Mouse (Mus musculus) CH12F3 (cell line): ENCODE measurements around the gene Dbr1.

Experiments
- in situ Hi-C: fragments of 300-500 bp; cut with MboI; formaldehyde crosslinking; loops from 2 replicates; pipeline ENCODE4 v1.14.3; 2020; ENCODE audit warnings: low sequenced_read_pairs

The Dbr1 gene

DNA sequence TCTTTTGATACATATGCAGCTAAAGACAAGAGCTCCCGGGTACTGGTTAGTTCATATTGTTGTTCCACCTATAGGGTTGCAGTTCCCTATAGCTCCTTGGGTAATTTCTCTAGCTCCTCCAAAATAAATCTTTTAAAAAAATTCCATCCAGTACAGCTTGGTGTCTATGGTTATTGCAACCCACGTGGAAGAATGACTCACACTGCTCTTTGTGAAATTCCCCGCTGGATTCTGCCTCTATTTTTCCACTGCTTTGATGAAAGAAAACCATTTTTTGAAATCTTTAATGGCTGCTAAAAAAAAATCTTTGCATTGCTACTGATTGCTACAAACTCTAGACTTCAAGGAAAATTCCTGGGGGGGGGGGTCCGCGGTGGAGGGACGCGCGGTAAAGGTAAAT, 44.1 kb downstream of the Dbr1 start:
- in situ Hi-C loops: no loop called here

DNA sequence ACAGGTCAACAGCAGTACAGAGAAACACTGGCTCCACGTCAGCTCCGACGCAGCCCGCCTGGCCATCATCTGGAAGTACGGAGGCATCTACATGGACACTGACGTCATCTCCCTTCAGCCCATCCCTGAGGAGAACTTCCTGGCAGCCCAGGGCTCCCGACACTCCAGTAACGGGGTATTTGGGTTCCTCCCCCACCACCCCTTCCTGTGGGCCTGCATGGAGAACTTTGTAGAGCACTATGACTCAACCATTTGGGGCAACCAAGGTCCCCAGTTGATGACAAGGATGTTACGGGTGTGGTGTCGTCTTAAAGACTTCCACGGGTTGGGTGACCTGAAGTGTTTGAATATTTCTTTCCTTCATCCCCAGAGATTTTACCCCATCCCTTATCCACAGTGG, 44.6 kb downstream of the Dbr1 start:
- in situ Hi-C loops: no loop called here

DNA sequence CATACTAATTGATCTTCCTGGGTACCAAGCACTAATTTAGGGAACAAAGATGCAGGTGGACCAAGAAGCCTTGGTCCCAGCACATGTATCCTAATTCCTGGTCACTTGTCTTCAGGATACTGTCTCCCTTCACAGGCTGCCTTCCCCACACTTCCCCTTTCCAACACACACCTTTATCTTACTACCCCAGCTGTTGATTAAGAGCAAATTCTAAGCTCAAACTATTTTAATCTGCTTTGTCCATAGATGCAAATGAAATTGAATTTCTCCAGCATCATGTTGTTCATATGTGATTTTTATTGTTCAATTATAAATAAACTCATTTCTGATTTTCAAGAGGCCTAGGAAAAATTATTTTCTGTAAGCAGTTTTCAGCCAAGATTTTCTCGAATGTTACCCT, 46.4 kb downstream of the Dbr1 start:
- in situ Hi-C loops: no loop called here

DNA sequence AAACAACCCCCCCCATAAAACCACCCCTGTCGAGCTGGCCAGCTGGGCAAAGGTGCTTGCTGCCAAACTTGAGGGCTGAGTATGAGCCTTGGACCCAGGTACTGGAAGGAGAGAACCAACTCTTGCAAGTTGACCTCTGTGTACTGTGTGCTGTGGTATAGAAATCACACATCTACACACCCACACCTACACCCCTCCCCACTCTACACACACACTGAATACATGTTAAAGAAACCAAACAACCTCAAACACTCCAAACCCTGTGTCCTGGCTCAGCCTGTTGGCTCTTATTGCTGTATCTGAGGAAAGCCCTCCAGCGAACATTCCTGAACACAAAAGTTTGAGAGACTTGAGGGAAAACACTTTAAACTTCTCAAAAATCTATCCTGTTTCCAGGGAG, 47.4 kb downstream of the Dbr1 start:
- in situ Hi-C loops: no loop called here

DNA sequence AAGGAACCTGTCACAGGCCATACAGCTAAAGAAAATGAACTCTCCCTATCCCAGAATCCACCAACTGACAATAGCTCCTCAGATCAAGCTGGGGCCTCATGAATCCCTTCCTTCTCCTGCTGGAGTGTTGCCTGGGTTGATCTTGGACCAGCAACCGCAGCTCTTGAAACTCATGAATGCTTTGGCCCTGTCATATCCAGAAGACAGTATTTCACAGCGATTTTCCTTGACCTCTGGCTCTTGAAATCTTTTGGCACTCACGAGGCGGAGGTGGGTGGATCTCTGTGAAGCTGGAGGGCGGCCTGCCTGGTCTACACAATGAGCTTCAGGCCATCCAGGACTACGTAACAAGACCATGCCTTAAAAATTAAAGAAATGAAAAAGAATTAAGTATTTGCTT, 48.5 kb downstream of the Dbr1 start:
- in situ Hi-C loops: no loop called here

DNA sequence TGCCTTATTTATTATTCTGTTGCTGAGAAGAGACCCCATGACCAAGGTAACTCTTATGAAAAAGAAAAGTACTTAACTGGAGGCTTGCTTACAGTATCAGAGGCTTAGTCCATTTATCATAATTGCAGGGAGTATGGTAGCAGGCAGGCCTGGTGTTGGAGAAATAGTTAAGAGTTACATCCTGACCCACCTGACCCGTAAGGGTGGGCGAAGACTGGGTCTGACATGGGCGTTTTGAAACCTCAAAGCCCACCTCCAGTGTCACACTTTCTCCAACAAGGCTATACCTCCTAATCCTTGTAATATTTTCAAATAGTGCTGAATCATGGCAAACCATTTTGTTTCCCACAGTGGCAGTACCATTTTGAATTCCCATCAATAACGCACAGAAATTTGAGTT, 53.0 kb downstream of the Dbr1 start:
- in situ Hi-C loops: no loop called here

DNA sequence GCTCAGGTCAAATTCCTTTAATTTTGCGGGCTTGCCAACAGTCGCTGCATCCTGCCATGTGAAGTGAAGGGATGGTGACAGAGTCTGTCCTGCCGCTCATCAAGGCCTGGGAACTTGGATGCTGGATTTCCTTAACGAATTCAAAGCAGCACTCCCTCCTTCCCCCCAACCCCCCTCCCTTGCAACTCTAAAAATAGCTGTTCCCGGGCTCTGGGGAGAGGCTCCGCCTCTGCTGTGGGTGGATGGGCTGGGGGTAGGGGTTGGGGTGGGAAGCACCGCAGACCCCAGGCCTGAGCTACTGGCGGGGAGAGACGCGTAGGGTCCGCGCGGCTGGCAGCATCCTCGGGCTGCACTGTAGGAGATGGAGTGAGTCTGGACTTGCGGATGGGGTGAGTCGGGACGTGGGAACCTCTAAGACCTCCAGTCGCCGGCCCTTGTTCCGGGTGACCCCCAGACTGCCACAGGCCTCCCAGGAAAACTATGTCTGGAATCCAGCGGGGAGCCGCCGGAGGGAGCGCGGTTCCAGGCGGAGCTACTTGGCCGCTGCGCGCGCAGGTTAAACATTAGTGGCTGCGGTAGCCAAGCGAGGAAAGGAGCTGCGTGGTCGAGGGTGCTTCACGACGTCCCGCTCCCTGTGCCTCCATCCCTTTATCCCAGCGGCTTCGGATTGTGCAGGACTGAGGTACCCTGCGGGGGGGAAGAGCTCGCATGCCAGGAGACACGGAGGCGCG, 53.8 kb downstream of the Dbr1 start, which contains the start of gene Dzip1l:
Dzip1l (plus strand) TSS at position 216 of the 731 bp plus-strand sequence.
- in situ Hi-C loops: no loop called here

DNA sequence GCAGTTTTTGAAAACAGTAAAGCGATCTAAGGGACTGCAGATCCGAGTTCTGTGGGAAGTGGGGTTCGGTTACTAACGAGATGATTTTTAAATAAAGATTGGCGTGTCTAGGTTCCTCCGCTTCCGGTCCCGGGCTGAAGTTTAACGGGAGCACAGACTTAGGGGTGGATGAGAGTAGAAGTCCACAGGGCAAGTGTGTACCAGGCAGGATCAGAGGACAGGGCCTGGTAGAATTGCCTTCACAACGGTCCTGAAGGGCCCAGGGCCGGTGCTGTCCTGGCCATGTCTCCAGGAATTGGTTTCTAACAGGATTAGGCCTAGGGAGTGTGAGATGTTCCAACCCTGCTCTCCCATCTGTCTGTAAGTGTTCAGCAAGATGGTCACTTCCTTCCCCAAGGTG, 54.5 kb downstream of the Dbr1 start:
- in situ Hi-C loops: no loop called here

DNA sequence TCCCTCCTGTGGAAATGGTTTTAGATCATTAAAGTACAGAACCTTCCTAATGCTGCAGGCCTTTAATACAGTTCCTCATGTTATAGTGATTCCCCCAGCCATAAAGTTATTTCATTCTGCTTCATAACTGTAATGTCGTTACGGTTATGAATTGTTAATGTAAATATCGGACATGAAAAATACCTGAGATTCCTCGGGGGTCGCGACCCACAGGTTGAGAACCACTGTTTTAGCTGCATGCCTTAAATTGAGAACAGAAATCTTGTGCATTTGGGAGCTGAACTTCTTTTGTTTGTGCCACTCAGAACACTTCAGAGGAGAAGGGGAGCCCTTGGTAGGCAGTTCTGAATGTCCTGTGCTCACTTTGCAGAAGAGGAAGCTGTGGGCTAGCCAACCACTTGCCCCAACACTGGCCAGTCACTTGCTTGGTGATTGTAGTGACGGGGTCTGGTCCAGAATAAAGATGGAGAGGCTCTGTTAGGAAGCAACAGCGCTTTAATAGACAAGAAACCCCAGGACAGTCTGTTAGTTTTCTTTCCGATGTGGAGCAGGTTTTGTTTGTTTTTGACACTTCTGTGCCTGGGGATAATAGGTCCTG, 55.0 kb downstream of the Dbr1 start:
- in situ Hi-C loops: no loop called here

DNA sequence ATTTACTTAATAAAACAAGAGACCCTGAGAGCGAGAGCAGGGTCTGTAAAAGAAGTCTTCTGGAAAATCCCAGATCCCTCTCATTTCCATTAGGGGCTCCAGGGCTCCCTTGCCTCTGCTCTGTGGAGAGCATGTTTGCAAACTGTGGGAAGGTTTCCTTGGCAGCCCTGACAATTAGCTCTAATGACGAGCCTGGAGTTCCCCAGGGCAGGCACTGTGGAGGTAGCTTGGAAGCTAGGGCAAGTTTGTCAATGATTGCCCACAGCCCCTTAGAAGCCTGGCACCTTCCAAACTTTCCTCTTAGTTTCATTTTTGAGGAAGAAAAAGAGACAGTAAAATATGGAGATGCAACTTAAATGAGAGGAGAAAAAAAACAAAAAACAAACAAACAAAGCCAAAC, 56.2 kb downstream of the Dbr1 start:
- in situ Hi-C loops: no loop called here

DNA sequence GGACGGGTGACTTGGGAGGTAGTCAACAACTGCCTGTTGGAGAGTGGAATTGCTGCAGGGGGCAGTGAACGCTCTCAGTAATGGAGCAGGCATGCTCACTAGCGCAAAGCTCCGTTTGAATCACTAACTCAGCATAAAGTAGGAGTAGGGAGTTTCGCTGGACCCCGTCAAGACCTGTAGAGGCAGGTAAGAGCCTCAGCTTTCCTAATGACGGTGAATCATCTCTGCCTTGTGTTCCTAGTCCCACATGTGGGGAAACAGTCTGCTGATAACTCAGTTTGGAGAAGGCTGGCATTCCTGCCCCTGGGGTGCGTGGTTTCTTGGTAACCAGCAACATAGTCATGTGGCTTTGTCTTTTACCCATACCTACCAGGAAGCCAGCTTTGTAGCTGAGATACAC, 56.7 kb downstream of the Dbr1 start:
- in situ Hi-C loops: no loop called here
